Mouse (Mus musculus): ENCODE results near the gene Dcps. TPM values are rescaled to one million over a fixed set of nuclear protein-coding genes. Genes with fewer than 3 reads are reported as not detected.
A peak's percentile ranks its signal among the peaks of the same experiment; 100 is the strongest.

Gene Dcps
- polyA plus RNA-seq, 1 experiment from 2014 or later: 91.3 TPM

- H3K27ac ChIP-seq (ENCODE audit: low read depth, low read length): no peak overlapping the region
- H3K4me1 ChIP-seq (replicated peaks; ENCODE audit: control insufficient read depth, insufficient read depth, low read length): no peaks in the 10 kb centered on the region; the same call in 1 of the 2 replicates
- ATAC-seq (ENCODE audit: low FRiP score) (0 out of 2 replicates have a peak, but pooled peaks have one; percentile 6), DNase-seq (ENCODE audit: low spot score) (no peak)
- H3K36me3 ChIP-seq (ENCODE audit: control insufficient read depth, insufficient read depth, low read length): 0 out of 2 replicates have a peak, but pooled peaks cover 6% of the 10 kb centered on the region
- 68% methylated on average over 9 of the region's 9 CpGs for WGBS
- H3K4me3 ChIP-seq (ENCODE audit: low read depth, low read length): no peak overlapping the region
- peak overlapping the region; percentile 83; the same call in 1 of the 2 replicates for H3K9ac ChIP-seq (ENCODE audit: low read depth, low read length)
- peak overlapping the region; percentile 76 for H3K4me2 ChIP-seq (replicated peaks; ENCODE audit: low read depth, low read length)
- H3K9me3 ChIP-seq (ENCODE audit: control insufficient read depth, low read length): no peaks in the 10 kb centered on the region
- no peaks in the 10 kb centered on the region for H3K27me3 ChIP-seq (ENCODE audit: control insufficient read depth, insufficient read depth, low read length)
These were observed 24.7 kb upstream of the Dcps start for GRCm38 (mm10) chr9:35200529-35201060.

- DNase-seq (ENCODE audit: low spot score) (peak; percentile 94), ATAC-seq (ENCODE audit: low FRiP score) (peak; percentile 93)
- H3K9ac ChIP-seq (ENCODE audit: low read depth, low read length): peak within 1 kb of the TSS; percentile 83
- H3K27ac ChIP-seq (ENCODE audit: low read depth, low read length): no peak within 1 kb of the TSS
- H3K4me2 ChIP-seq (replicated peaks; ENCODE audit: low read depth, low read length): peak within 1 kb of the TSS; percentile 76
- H3K4me3 ChIP-seq (ENCODE audit: low read depth, low read length): peak within 1 kb of the TSS; percentile 69
- H3K36me3 ChIP-seq (ENCODE audit: control insufficient read depth, insufficient read depth, low read length): 0 out of 2 replicates have a peak, but pooled peaks cover 4% of the 10 kb centered on the region
- H3K9me3 ChIP-seq (ENCODE audit: control insufficient read depth, low read length): no peaks in the 10 kb centered on the region
- no peaks in the 10 kb centered on the region for H3K27me3 ChIP-seq (ENCODE audit: control insufficient read depth, insufficient read depth, low read length)
- H3K4me1 ChIP-seq (replicated peaks; ENCODE audit: control insufficient read depth, insufficient read depth, low read length): no peaks in the 10 kb centered on the region; the same call in 1 of the 2 replicates
- WGBS: under 1% methylated on average over 38 of the region's 44 CpGs
These were observed 24.1 kb upstream of the Dcps start, which contains the start of the genes Srpr and Tirap for GRCm38 (mm10) chr9:35199772-35200471. Gene Srpr (plus strand): TSS chr9:35200175. Gene Tirap (minus strand): TSS chr9:35200291.

- H3K9me3 ChIP-seq (ENCODE audit: control insufficient read depth, low read length): no peaks in the 10 kb centered on the region
- no peaks in the 10 kb centered on the region for H3K36me3 ChIP-seq (ENCODE audit: control insufficient read depth, insufficient read depth, low read length)
- H3K4me2 ChIP-seq (replicated peaks; ENCODE audit: low read depth, low read length): peak overlapping the region; percentile 76
- DNase-seq (ENCODE audit: low spot score) (no peak), ATAC-seq (ENCODE audit: low FRiP score) (peak; percentile 84)
- no peak overlapping the region for H3K27ac ChIP-seq (ENCODE audit: low read depth, low read length)
- H3K4me1 ChIP-seq (replicated peaks; ENCODE audit: control insufficient read depth, insufficient read depth, low read length): no peaks in the 10 kb centered on the region; the same call in 1 of the 2 replicates
- H3K27me3 ChIP-seq (ENCODE audit: control insufficient read depth, insufficient read depth, low read length): no peaks in the 10 kb centered on the region
- WGBS: 26% methylated on average over 18 of the region's 18 CpGs
- peak overlapping the region; percentile 83 for H3K9ac ChIP-seq (ENCODE audit: low read depth, low read length)
- peak overlapping the region; percentile 69 for H3K4me3 ChIP-seq (ENCODE audit: low read depth, low read length)
These were observed 23.3 kb upstream of the Dcps start for GRCm38 (mm10) chr9:35198945-35199771.

GRCm38 (mm10) chr9:35198351-35198750 lies 22.5 kb upstream of the Dcps start:
- H3K36me3 ChIP-seq (ENCODE audit: control insufficient read depth, insufficient read depth, low read length): no peaks in the 10 kb centered on the region
- DNase-seq (ENCODE audit: low spot score) (no peak), ATAC-seq (ENCODE audit: low FRiP score) (no peak)
- H3K9me3 ChIP-seq (ENCODE audit: control insufficient read depth, low read length): no peaks in the 10 kb centered on the region
- H3K9ac ChIP-seq (ENCODE audit: low read depth, low read length): no peak overlapping the region
- H3K4me1 ChIP-seq (replicated peaks; ENCODE audit: control insufficient read depth, insufficient read depth, low read length): no peaks in the 10 kb centered on the region; the same call in 1 of the 2 replicates
- no peaks in the 10 kb centered on the region for H3K27me3 ChIP-seq (ENCODE audit: control insufficient read depth, insufficient read depth, low read length)
- H3K4me2 ChIP-seq (replicated peaks; ENCODE audit: low read depth, low read length): no peak overlapping the region
- no peak overlapping the region for H3K4me3 ChIP-seq (ENCODE audit: low read depth, low read length)
- WGBS: 72% methylated on average over 10 of the region's 10 CpGs
- H3K27ac ChIP-seq (ENCODE audit: low read depth, low read length): no peak overlapping the region

GRCm38 (mm10) chr9:35197625-35198024 lies 21.8 kb upstream of the Dcps start:
- no peak overlapping the region for H3K4me2 ChIP-seq (replicated peaks; ENCODE audit: low read depth, low read length)
- H3K9ac ChIP-seq (ENCODE audit: low read depth, low read length): no peak overlapping the region
- no peaks in the 10 kb centered on the region for H3K27me3 ChIP-seq (ENCODE audit: control insufficient read depth, insufficient read depth, low read length)
- ATAC-seq (ENCODE audit: low FRiP score): no peak
- H3K27ac ChIP-seq (ENCODE audit: low read depth, low read length): no peak overlapping the region
- H3K36me3 ChIP-seq (ENCODE audit: control insufficient read depth, insufficient read depth, low read length): no peaks in the 10 kb centered on the region
- DNase-seq (ENCODE audit: low spot score): no peak
- no peaks in the 10 kb centered on the region; the same call in 1 of the 2 replicates for H3K4me1 ChIP-seq (replicated peaks; ENCODE audit: control insufficient read depth, insufficient read depth, low read length)
- no peaks in the 10 kb centered on the region for H3K9me3 ChIP-seq (ENCODE audit: control insufficient read depth, low read length)
- 89% methylated on average over 3 of the region's 3 CpGs for WGBS
- H3K4me3 ChIP-seq (ENCODE audit: low read depth, low read length): no peak overlapping the region

- Histone ChIP-seq H3K4me2 (replicated peaks; ENCODE audit: low read depth, low read length) (no peak overlapping the region), H3K36me3 (ENCODE audit: control insufficient read depth, insufficient read depth, low read length) (no peaks in the 10 kb centered on the region), H3K4me1 (replicated peaks; ENCODE audit: control insufficient read depth, insufficient read depth, low read length) (no peaks in the 10 kb centered on the region; the same call in 1 of the 2 replicates), H3K9me3 (ENCODE audit: control insufficient read depth, low read length) (no peaks in the 10 kb centered on the region), H3K27me3 (ENCODE audit: control insufficient read depth, insufficient read depth, low read length) (no peaks in the 10 kb centered on the region), H3K27ac (ENCODE audit: low read depth, low read length) (no peak overlapping the region), H3K9ac (ENCODE audit: low read depth, low read length) (no peak overlapping the region), H3K4me3 (ENCODE audit: low read depth, low read length) (no peak overlapping the region)
- 91% methylated on average over 3 of the region's 3 CpGs for WGBS
- DNase-seq (ENCODE audit: low spot score): no peak
- no peak for ATAC-seq (ENCODE audit: low FRiP score)
These were observed 18.2 kb upstream of the Dcps start for GRCm38 (mm10) chr9:35194048-35194447.

- H3K9ac ChIP-seq (ENCODE audit: low read depth, low read length): no peak overlapping the region
- WGBS: 82% methylated on average over 11 of the region's 11 CpGs
- no peaks in the 10 kb centered on the region for H3K27me3 ChIP-seq (ENCODE audit: control insufficient read depth, insufficient read depth, low read length)
- no peak for DNase-seq (ENCODE audit: low spot score)
- no peaks in the 10 kb centered on the region for H3K36me3 ChIP-seq (ENCODE audit: control insufficient read depth, insufficient read depth, low read length)
- H3K27ac ChIP-seq (ENCODE audit: low read depth, low read length): no peak overlapping the region
- no peaks in the 10 kb centered on the region for H3K4me1 ChIP-seq (replicated peaks; ENCODE audit: control insufficient read depth, insufficient read depth, low read length)
- no peak overlapping the region for H3K4me2 ChIP-seq (replicated peaks; ENCODE audit: low read depth, low read length)
- H3K9me3 ChIP-seq (ENCODE audit: control insufficient read depth, low read length): no peaks in the 10 kb centered on the region
- ATAC-seq (ENCODE audit: low FRiP score): no peak
- no peak overlapping the region for H3K4me3 ChIP-seq (ENCODE audit: low read depth, low read length)
These were observed 17.2 kb upstream of the Dcps start for GRCm38 (mm10) chr9:35192983-35193542.

- DNase-seq (ENCODE audit: low spot score) (no peak), ATAC-seq (ENCODE audit: low FRiP score) (no peak)
- Histone ChIP-seq H3K27ac (ENCODE audit: low read depth, low read length) (no peak overlapping the region), H3K27me3 (ENCODE audit: control insufficient read depth, insufficient read depth, low read length) (no peaks in the 10 kb centered on the region), H3K9ac (ENCODE audit: low read depth, low read length) (no peak overlapping the region), H3K36me3 (ENCODE audit: control insufficient read depth, insufficient read depth, low read length) (0 out of 2 replicates have a peak, but pooled peaks cover 2% of the 10 kb centered on the region), H3K9me3 (ENCODE audit: control insufficient read depth, low read length) (no peaks in the 10 kb centered on the region), H3K4me3 (ENCODE audit: low read depth, low read length) (no peak overlapping the region), H3K4me1 (replicated peaks; ENCODE audit: control insufficient read depth, insufficient read depth, low read length) (no peaks in the 10 kb centered on the region), H3K4me2 (replicated peaks; ENCODE audit: low read depth, low read length) (no peak overlapping the region)
- 78% methylated on average over 22 of the region's 22 CpGs for WGBS
These were observed 12.8 kb upstream of the Dcps start for GRCm38 (mm10) chr9:35188700-35189099.
